Mouse (Mus musculus) midbrain, embryonic 16.5 days (tissue): Measurements from ENCODE around the gene Spred2. TPM values are rescaled to one million over a fixed set of nuclear protein-coding genes. Genes with fewer than 3 reads are reported as not detected.

Experiments
- ATAC-seq: fragments of 200-750 bp; cut with Nextera tagmentation; 2 replicates; pipeline ENCODE4 v1.8.0; 2017; ENCODE audit warnings: moderate TSS enrichment
- H3K27ac ChIP-seq: fragments of 300-500 bp; sonication (generic); 2 replicates; pipeline ENCODE4 v1.5.1; 2014; ENCODE audit warnings: mild to moderate bottlenecking, low read length, mixed read lengths
- H3K27me3 ChIP-seq: fragments of 300-500 bp; sonication (generic); 2 replicates; pipeline ENCODE4 v1.6.1; 2014; ENCODE audit warnings: low read depth, low read length, mixed read lengths; ENCODE audit not compliant: control insufficient read depth, insufficient read depth
- H3K36me3 ChIP-seq: fragments of 300-500 bp; sonication (generic); 2 replicates; pipeline ENCODE4 v1.6.1; 2014; ENCODE audit warnings: mild to moderate bottlenecking, low read length, moderate library complexity, mixed read lengths; ENCODE audit not compliant: control insufficient read depth, insufficient read depth
- H3K4me1 ChIP-seq: fragments of 300-500 bp; sonication (generic); 2 replicates; pipeline ENCODE4 v1.6.1; 2014; ENCODE audit warnings: mild to moderate bottlenecking, low read length, mixed read lengths; ENCODE audit not compliant: control insufficient read depth, insufficient read depth
- H3K4me2 ChIP-seq: fragments of 300-500 bp; sonication (generic); 2 replicates; pipeline ENCODE4 v1.6.1; 2014; ENCODE audit warnings: mild to moderate bottlenecking, low read length, mixed read lengths
- H3K4me3 ChIP-seq: fragments of 300-500 bp; sonication (generic); 2 replicates; pipeline ENCODE4 v1.5.1; 2014; ENCODE audit warnings: low read depth, mild to moderate bottlenecking, low read length, moderate library complexity, mixed read lengths
- H3K9ac ChIP-seq: fragments of 300-500 bp; sonication (generic); 2 replicates; pipeline ENCODE4 v1.6.1; 2014; ENCODE audit warnings: low read depth, low read length, mixed read lengths
- H3K9me3 ChIP-seq: fragments of 300-500 bp; sonication (generic); replicated peaks from 2 replicates; pipeline ENCODE4 v1.6.1; 2014; ENCODE audit warnings: mild to moderate bottlenecking, low read length, mixed read lengths; ENCODE audit not compliant: control insufficient read depth, poor library complexity, severe bottlenecking
- WGBS: fragments of 180-500 bp; shearing (Covaris S2); extraction: QIAGEN DNeasy Blood & Tissue Kit; methylation state at CpG from one replicate; pipeline ENCODE4 v1.1.7; 2014; 5-methylcytosine and 5-hydroxymethylcytosine counted together
- polyA plus RNA-seq: library from polyadenylated mRNA; unstranded; fragments of >200 nt; fragmentation: Nextera tagmentation; extraction: Ambion mirVana; gene quantifications from 2 replicates; pipeline ENCODE4 v1.2.1, GENCODE M21; 2015

The Spred2 gene
- polyA plus RNA-seq, 1 experiment from 2014 or later: 4.8 TPM

GRCm38 (mm10) chr11:19941978-19942377, 17.8 kb downstream of the Spred2 start:
- Histone ChIP-seq H3K9me3 (no peaks in the 10 kb centered on the region), H3K9ac (no peak overlapping the region), H3K27ac (no peak overlapping the region), H3K27me3 (no peaks in the 10 kb centered on the region), H3K4me2 (no peak overlapping the region), H3K4me3 (no peak overlapping the region), H3K36me3 (no peaks in the 10 kb centered on the region), H3K4me1 (no peaks in the 10 kb centered on the region)
- 94% methylated on average over 4 of the region's 4 CpGs for WGBS
- no peak for ATAC-seq

DNA sequence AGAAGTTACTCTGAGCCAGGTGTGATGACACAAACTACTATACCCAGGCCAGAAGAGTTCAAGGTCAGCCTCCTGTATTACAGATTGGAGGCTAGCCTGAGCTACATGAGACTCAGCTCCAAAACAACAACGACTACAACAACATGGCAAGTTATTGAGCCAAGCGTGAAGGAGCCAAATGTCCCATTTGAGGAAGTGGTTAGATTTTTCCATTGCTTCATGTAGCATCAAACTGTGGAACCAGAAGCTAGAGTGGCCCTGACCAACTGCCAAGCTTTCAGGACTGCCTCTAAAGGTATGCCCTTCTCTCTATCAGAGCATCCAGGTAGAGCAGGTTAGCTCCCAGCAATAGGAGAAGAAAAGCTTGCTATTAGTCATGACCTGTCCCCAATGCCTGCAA, 19.6 kb downstream of the Spred2 start:
- H3K36me3 ChIP-seq: no peaks in the 10 kb centered on the region
- no peaks in the 10 kb centered on the region for H3K27me3 ChIP-seq
- H3K4me1 ChIP-seq: no peaks in the 10 kb centered on the region
- no peak overlapping the region for H3K27ac ChIP-seq
- no peaks in the 10 kb centered on the region for H3K9me3 ChIP-seq
- no peak overlapping the region for H3K4me3 ChIP-seq
- no peak overlapping the region for H3K9ac ChIP-seq
- H3K4me2 ChIP-seq: no peak overlapping the region
- ATAC-seq: no peak
- WGBS: 98% methylated on average over 2 of the region's 2 CpGs

DNA sequence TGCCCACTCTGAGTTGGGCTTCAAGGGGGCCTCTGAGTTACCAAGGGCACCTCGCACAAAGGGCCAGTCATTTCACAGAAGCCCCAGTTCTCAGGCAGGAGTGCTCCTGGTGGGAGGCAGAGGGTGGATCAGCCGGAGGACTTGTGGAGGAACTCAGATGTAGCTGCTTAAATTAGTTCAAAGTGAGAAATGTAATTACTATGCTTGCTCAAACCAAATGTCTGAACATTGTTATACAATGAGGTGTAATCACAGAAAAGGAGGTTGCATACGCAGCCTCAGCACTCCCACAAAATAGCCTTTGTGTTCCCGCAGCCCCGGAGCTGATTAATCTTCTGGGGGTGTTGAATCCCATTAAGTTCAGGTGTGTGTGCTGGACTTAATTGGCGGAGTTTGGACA, 20.5 kb downstream of the Spred2 start:
- WGBS: 66% methylated on average over 6 of the region's 6 CpGs
- Histone ChIP-seq H3K9ac (no peak overlapping the region), H3K36me3 (no peaks in the 10 kb centered on the region), H3K27ac (no peak overlapping the region), H3K27me3 (no peaks in the 10 kb centered on the region), H3K4me3 (no peak overlapping the region), H3K9me3 (no peaks in the 10 kb centered on the region), H3K4me1 (no peaks in the 10 kb centered on the region), H3K4me2 (no peak overlapping the region)
- ATAC-seq: no peak

DNA sequence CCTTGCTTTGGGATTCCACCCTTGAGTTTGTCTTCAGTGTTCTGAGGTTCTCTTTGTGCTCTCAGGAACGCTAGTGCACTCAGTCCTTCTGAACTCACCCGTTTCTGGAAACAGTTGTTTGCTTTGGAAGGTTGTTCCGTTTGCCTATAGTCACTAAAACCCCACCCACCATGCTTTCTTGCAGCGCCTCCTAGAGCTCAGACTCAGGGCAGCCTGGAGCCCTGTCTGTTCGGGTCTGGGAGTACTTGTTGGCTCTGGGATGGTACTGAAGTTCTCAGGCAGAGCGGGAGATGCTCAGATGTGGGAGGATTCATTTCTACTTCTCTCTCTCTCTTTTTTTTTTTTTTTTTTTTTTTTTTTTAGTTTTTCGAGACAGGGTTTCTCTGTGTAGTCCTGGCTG, 22.5 kb downstream of the Spred2 start:
- Histone ChIP-seq H3K4me1 (no peaks in the 10 kb centered on the region), H3K27ac (no peak overlapping the region), H3K4me2 (no peak overlapping the region), H3K9ac (no peak overlapping the region), H3K9me3 (no peaks in the 10 kb centered on the region), H3K36me3 (no peaks in the 10 kb centered on the region), H3K27me3 (no peaks in the 10 kb centered on the region), H3K4me3 (no peak overlapping the region)
- ATAC-seq: no peak
- WGBS: 96% methylated on average over 6 of the region's 7 CpGs

- H3K4me2 ChIP-seq: no peak overlapping the region
- H3K27ac ChIP-seq: no peak overlapping the region
- no peaks in the 10 kb centered on the region for H3K9me3 ChIP-seq
- 83% methylated on average over 7 of the region's 7 CpGs for WGBS
- H3K9ac ChIP-seq: no peak overlapping the region
- no peak for ATAC-seq
- H3K4me1 ChIP-seq: no peaks in the 10 kb centered on the region
- no peaks in the 10 kb centered on the region for H3K27me3 ChIP-seq
- no peaks in the 10 kb centered on the region for H3K36me3 ChIP-seq
- no peak overlapping the region for H3K4me3 ChIP-seq
Observed at GRCm38 (mm10) chr11:19947626-19948135, 23.5 kb downstream of the Spred2 start.

DNA sequence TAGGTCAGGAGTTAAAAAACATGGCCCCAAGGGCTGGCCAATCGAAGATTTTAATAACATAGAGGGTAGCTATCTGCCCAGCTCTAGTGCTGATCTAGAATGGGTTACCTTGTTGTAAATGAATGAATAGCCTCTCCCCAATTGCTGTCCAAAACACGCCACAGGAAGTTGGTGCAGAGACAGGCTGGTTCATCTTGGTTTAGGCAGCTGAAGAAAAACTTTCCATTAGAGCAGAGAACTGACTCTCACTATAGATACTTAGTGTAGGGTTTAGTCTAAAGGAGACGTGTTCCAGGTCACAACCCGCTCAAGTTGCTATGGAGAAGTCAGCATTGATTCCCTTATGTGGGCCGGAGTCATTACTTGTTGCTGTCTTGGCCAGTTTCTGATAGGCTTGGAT, 25.6 kb downstream of the Spred2 start:
- H3K4me1 ChIP-seq: no peaks in the 10 kb centered on the region
- 83% methylated on average over 5 of the region's 5 CpGs for WGBS
- no peak overlapping the region for H3K4me3 ChIP-seq
- no peak overlapping the region for H3K4me2 ChIP-seq
- no peaks in the 10 kb centered on the region for H3K27me3 ChIP-seq
- no peak for ATAC-seq
- no peaks in the 10 kb centered on the region for H3K36me3 ChIP-seq
- H3K9me3 ChIP-seq: no peaks in the 10 kb centered on the region
- no peak overlapping the region for H3K27ac ChIP-seq
- H3K9ac ChIP-seq: no peak overlapping the region

DNA sequence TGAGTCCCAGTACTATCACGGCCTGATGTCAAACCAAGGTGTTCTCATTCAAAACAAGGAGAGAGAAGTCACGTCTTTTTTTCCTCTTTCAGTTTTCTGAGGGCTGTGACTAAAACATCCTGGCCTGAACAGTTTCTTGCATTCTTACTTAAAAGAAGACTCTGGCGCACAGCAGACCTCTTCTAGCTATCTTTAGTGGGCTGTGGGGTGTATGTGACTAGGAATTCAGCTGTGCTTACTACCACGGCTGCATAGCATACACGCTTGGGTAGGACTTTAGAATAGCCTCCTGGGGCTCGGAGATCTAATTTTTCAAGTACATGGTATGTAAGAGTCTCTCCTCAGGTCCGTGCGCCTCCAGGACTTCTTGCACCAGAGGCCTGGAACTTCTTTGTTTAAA, 26.0 kb downstream of the Spred2 start:
- Histone ChIP-seq H3K36me3 (no peaks in the 10 kb centered on the region), H3K4me1 (no peaks in the 10 kb centered on the region), H3K4me3 (no peak overlapping the region), H3K27ac (no peak overlapping the region), H3K27me3 (no peaks in the 10 kb centered on the region), H3K4me2 (no peak overlapping the region), H3K9me3 (no peaks in the 10 kb centered on the region), H3K9ac (no peak overlapping the region)
- WGBS: 83% methylated on average over 8 of the region's 8 CpGs
- ATAC-seq: no peak

DNA sequence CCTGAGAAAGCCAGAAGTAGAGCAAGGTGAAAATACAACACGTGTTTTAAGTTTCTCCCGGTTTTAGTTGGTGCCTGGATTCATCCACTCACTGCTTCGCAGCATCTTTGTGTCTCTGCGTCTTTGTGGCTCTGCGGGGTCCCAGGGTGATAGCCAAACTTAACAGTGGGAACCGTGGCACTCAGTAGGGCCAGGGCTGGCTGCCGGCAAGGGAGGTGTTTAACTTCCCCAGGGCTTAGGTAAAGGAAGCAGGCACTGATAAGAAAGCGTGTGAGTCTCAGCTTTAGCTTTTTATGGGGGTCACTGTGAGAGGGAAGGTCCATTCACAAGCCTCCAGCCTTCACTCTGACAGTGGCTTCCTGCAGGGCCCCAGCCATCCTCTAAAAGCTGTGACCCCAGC, 28.8 kb downstream of the Spred2 start:
- no peaks in the 10 kb centered on the region for H3K4me1 ChIP-seq
- H3K4me3 ChIP-seq: no peak overlapping the region
- H3K9me3 ChIP-seq: no peaks in the 10 kb centered on the region
- H3K27me3 ChIP-seq: no peaks in the 10 kb centered on the region
- no peak overlapping the region for H3K27ac ChIP-seq
- H3K36me3 ChIP-seq: no peaks in the 10 kb centered on the region
- no peak for ATAC-seq
- H3K9ac ChIP-seq: no peak overlapping the region
- 72% methylated on average over 8 of the region's 8 CpGs for WGBS
- no peak overlapping the region for H3K4me2 ChIP-seq

- H3K4me1 ChIP-seq: no peaks in the 10 kb centered on the region
- H3K36me3 ChIP-seq: no peaks in the 10 kb centered on the region
- no peak overlapping the region for H3K4me3 ChIP-seq
- no peak overlapping the region for H3K9ac ChIP-seq
- no peaks in the 10 kb centered on the region for H3K27me3 ChIP-seq
- ATAC-seq: no peak
- H3K4me2 ChIP-seq: no peak overlapping the region
- no peaks in the 10 kb centered on the region for H3K9me3 ChIP-seq
- H3K27ac ChIP-seq: no peak overlapping the region
- 94% methylated on average over 7 of the region's 7 CpGs for WGBS
Observed at GRCm38 (mm10) chr11:19953919-19954318, 29.7 kb downstream of the Spred2 start.

GRCm38 (mm10) chr11:19955069-19955468, 30.9 kb downstream of the Spred2 start:
- Histone ChIP-seq H3K4me3 (no peak overlapping the region), H3K27ac (no peak overlapping the region), H3K4me1 (no peaks in the 10 kb centered on the region), H3K36me3 (no peaks in the 10 kb centered on the region), H3K9me3 (no peaks in the 10 kb centered on the region), H3K4me2 (no peak overlapping the region), H3K27me3 (no peaks in the 10 kb centered on the region), H3K9ac (no peak overlapping the region)
- ATAC-seq: no peak
- 85% methylated on average over 9 of the region's 9 CpGs for WGBS
